Mouse (Mus musculus): ENCODE data around the gene Foxj1. TPM values are rescaled to one million over a fixed set of nuclear protein-coding genes. Genes with fewer than 3 reads are reported as not detected.
"Not testable (repeated sequence)": the region's sequence is repeated elsewhere in the genome, so short reads cannot be mapped to it uniquely, and the experiment has no call there.

The Foxj1 gene
- polyA plus RNA-seq, 1 experiment from 2014 or later: 9.8 TPM

- no peaks in the 10 kb centered on the region for H3K9me3 ChIP-seq
- no peak overlapping the region for H3K4me2 ChIP-seq (replicated peaks)
- no peaks in the 10 kb centered on the region for H3K36me3 ChIP-seq
- no peak for ATAC-seq (ENCODE audit: low FRiP score, low read depth)
- H3K4me3 ChIP-seq: no peak overlapping the region
- 38% methylated on average over 13 of the region's 13 CpGs for WGBS
- H3K9ac ChIP-seq (replicated peaks): no peak overlapping the region
- H3K4me1 ChIP-seq: peaks cover 5% of the 10 kb centered on the region; the same call in 1 of the 2 replicates
- no peak overlapping the region for H3K27ac ChIP-seq (replicated peaks)
- no peaks in the 10 kb centered on the region for H3K27me3 ChIP-seq
These were observed 30.2 kb upstream of the Foxj1 start for GRCm38 (mm10) chr11:116365432-116365831.

- no peaks in the 10 kb centered on the region for H3K9me3 ChIP-seq
- no peaks in the 10 kb centered on the region for H3K27me3 ChIP-seq
- ATAC-seq (ENCODE audit: low FRiP score, low read depth): no peak
- H3K9ac ChIP-seq (replicated peaks): no peak overlapping the region
- H3K36me3 ChIP-seq: peaks cover 24% of the 10 kb centered on the region
- WGBS: 70% methylated on average over 11 of the region's 11 CpGs
- no peak overlapping the region for H3K4me2 ChIP-seq (replicated peaks)
- H3K4me1 ChIP-seq: peaks cover 5% of the 10 kb centered on the region; the same call in 1 of the 2 replicates
- no peak overlapping the region for H3K4me3 ChIP-seq
- H3K27ac ChIP-seq (replicated peaks): no peak overlapping the region
These were observed 26.8 kb upstream of the Foxj1 start for GRCm38 (mm10) chr11:116362015-116362414.

DNA sequence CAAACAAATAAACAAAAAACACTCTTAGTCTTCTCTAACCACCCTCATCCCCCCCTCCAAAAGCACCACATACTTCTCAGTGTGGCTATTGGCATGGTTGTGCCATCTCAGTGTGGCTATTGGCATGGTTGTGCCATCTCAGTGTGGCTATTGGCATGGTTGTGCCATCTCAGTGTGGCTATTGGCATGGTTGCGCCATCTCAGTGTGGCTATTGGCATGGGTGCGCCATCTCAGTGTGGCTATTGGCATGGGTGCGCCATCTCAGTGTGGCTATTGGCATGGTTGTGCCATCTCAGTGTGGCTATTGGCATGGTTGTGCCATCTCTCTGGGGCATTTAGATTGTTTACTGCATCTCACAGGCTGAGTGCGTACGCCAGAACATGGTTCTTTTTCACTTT lies 25.7 kb upstream of the Foxj1 start:
- peaks cover 31% of the 10 kb centered on the region for H3K36me3 ChIP-seq
- not testable (repeated sequence) for H3K4me1 ChIP-seq; H3K27ac ChIP-seq (replicated peaks); ATAC-seq (ENCODE audit: low FRiP score, low read depth); H3K9me3 ChIP-seq; H3K4me2 ChIP-seq (replicated peaks); H3K4me3 ChIP-seq; H3K27me3 ChIP-seq; H3K9ac ChIP-seq (replicated peaks)
- 97% methylated on average over 5 of the region's 5 CpGs for WGBS

- Histone ChIP-seq H3K9me3 (no peaks in the 10 kb centered on the region), H3K27ac (replicated peaks) (no peak overlapping the region), H3K4me2 (replicated peaks) (no peak overlapping the region), H3K9ac (replicated peaks) (no peak overlapping the region), H3K36me3 (peaks cover 43% of the 10 kb centered on the region), H3K4me3 (no peak overlapping the region), H3K4me1 (no peaks in the 10 kb centered on the region), H3K27me3 (no peaks in the 10 kb centered on the region; the same call in 1 of the 2 replicates)
- ATAC-seq (ENCODE audit: low FRiP score, low read depth): no peak
- 90% methylated on average over 12 of the region's 12 CpGs for WGBS
These were observed 24.5 kb upstream of the Foxj1 start for GRCm38 (mm10) chr11:116359652-116360051.

GRCm38 (mm10) chr11:116358926-116359637 lies 23.9 kb upstream of the Foxj1 start:
- H3K9me3 ChIP-seq: no peaks in the 10 kb centered on the region
- peaks cover 49% of the 10 kb centered on the region for H3K36me3 ChIP-seq
- H3K4me1 ChIP-seq: no peaks in the 10 kb centered on the region
- H3K9ac ChIP-seq (replicated peaks): no peak overlapping the region
- H3K27ac ChIP-seq (replicated peaks): no peak overlapping the region
- no peaks in the 10 kb centered on the region; the same call in 1 of the 2 replicates for H3K27me3 ChIP-seq
- 77% methylated on average over 15 of the region's 15 CpGs for WGBS
- no peak overlapping the region for H3K4me3 ChIP-seq
- H3K4me2 ChIP-seq (replicated peaks): no peak overlapping the region
- no peak for ATAC-seq (ENCODE audit: low FRiP score, low read depth)

GRCm38 (mm10) chr11:116354521-116354920 lies 19.3 kb upstream of the Foxj1 start:
- ATAC-seq (ENCODE audit: low FRiP score, low read depth): no peak
- WGBS: 34% methylated on average over 17 of the region's 17 CpGs
- Histone ChIP-seq H3K9me3 (no peaks in the 10 kb centered on the region), H3K27me3 (no peaks in the 10 kb centered on the region; the same call in 1 of the 2 replicates), H3K4me1 (no peaks in the 10 kb centered on the region), H3K4me3 (no peak overlapping the region), H3K36me3 (peaks cover 68% of the 10 kb centered on the region), H3K9ac (replicated peaks) (0 out of 2 replicates have a peak overlapping the region, but pooled peaks have one; percentile 6), H3K27ac (replicated peaks) (no peak overlapping the region), H3K4me2 (replicated peaks) (no peak overlapping the region)

DNA sequence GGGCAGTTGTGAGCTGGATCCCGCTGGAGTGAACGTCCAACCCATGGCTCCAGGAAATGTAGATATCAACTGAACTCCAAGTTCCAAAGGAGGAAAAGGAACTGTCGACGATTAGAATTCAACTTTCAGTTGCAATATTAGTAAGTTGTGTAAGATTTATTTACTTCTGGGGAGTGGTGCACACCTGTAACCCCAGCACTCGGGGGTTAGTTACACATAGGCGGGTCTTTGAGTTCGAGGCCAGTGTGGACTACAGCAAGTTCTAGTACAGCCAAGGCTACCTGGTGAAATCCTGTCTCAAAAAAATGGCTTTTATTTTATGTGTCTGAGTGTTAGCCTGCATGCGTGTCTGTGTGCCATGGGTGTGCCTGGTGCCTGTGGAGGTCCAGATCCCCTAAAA lies 18.3 kb upstream of the Foxj1 start:
- Histone ChIP-seq H3K4me1 (no peaks in the 10 kb centered on the region), H3K9me3 (no peaks in the 10 kb centered on the region), H3K4me2 (replicated peaks) (no peak overlapping the region), H3K36me3 (peaks cover 67% of the 10 kb centered on the region), H3K27ac (replicated peaks) (no peak overlapping the region), H3K4me3 (no peak overlapping the region), H3K27me3 (no peaks in the 10 kb centered on the region; the same call in 1 of the 2 replicates), H3K9ac (replicated peaks) (no peak overlapping the region)
- ATAC-seq (ENCODE audit: low FRiP score, low read depth): no peak
- 95% methylated on average over 8 of the region's 8 CpGs for WGBS

DNA sequence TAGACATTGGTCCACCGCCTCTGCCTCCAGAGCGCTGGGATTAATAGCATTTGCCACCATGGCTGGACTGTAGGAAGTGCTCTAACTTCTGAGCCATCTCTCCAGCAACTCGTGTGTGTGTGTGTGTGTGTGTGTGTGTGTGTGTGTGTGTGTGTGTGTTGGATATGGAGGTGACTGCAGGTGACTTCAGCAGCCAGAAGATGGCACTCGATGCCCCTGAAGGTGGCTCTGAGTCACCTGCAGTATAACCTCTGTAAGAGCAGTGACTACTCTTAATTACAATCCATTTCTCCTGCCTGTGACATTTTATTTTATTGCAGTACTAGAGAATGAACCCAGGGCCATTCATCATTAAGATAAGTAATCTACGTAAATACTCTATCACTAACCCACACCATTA lies 16.1 kb upstream of the Foxj1 start:
- no peak for ATAC-seq (ENCODE audit: low FRiP score, low read depth)
- H3K9ac ChIP-seq (replicated peaks): no peak overlapping the region
- peaks cover 72% of the 10 kb centered on the region for H3K36me3 ChIP-seq
- H3K27ac ChIP-seq (replicated peaks): no peak overlapping the region
- H3K4me1 ChIP-seq: no peaks in the 10 kb centered on the region
- no peak overlapping the region for H3K4me2 ChIP-seq (replicated peaks)
- no peak overlapping the region for H3K4me3 ChIP-seq
- 93% methylated on average over 5 of the region's 5 CpGs for WGBS
- H3K27me3 ChIP-seq: no peaks in the 10 kb centered on the region; the same call in 1 of the 2 replicates
- H3K9me3 ChIP-seq: no peaks in the 10 kb centered on the region

DNA sequence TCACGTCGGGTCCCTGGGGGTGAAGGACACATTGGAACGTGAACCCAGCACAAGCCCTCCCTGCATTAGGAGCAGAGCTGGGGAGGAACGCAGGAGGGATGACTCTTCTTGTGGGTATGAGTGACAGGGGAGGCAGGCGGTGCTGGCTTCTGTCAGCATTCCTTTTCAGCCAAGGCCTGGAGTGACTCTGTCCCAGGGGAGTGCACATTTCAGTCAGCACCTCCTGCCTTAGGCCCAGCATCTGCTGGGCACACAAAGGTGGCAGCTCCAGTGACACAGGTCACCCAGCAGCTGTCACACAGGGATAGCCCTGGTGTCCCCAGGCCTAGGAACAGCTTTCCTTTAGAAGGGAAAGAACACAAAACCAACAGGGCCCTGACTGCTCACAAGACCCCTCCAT lies 12.8 kb upstream of the Foxj1 start:
- Histone ChIP-seq H3K9me3 (no peaks in the 10 kb centered on the region), H3K4me3 (no peak overlapping the region), H3K4me1 (peaks cover 5% of the 10 kb centered on the region; the same call in 1 of the 2 replicates), H3K36me3 (peaks cover 62% of the 10 kb centered on the region), H3K27ac (replicated peaks) (no peak overlapping the region), H3K9ac (replicated peaks) (no peak overlapping the region), H3K4me2 (replicated peaks) (no peak overlapping the region), H3K27me3 (no peaks in the 10 kb centered on the region)
- no peak for ATAC-seq (ENCODE audit: low FRiP score, low read depth)
- WGBS: 79% methylated on average over 5 of the region's 5 CpGs

- Histone ChIP-seq H3K27ac (replicated peaks) (no peak overlapping the region), H3K4me3 (no peak overlapping the region), H3K4me1 (peaks cover 5% of the 10 kb centered on the region; the same call in 1 of the 2 replicates), H3K27me3 (peaks cover 2% of the 10 kb centered on the region; the same call in 1 of the 2 replicates), H3K9me3 (no peaks in the 10 kb centered on the region), H3K9ac (replicated peaks) (no peak overlapping the region), H3K4me2 (replicated peaks) (no peak overlapping the region), H3K36me3 (peaks cover 67% of the 10 kb centered on the region)
- no peak for ATAC-seq (ENCODE audit: low FRiP score, low read depth)
- 82% methylated on average over 7 of the region's 7 CpGs for WGBS
These were observed 11.8 kb upstream of the Foxj1 start for GRCm38 (mm10) chr11:116347012-116347411.

GRCm38 (mm10) chr11:116342069-116342791 lies 7.0 kb upstream of the Foxj1 start:
- H3K9ac ChIP-seq (replicated peaks): no peak overlapping the region
- peaks cover 14% of the 10 kb centered on the region; the same call in 1 of the 2 replicates for H3K27me3 ChIP-seq
- H3K9me3 ChIP-seq: no peaks in the 10 kb centered on the region
- no peak for ATAC-seq (ENCODE audit: low FRiP score, low read depth)
- H3K4me1 ChIP-seq: peaks cover 10% of the 10 kb centered on the region
- H3K27ac ChIP-seq (replicated peaks): no peak overlapping the region
- H3K4me2 ChIP-seq (replicated peaks): no peak overlapping the region
- WGBS: 77% methylated on average over 25 of the region's 25 CpGs
- H3K36me3 ChIP-seq: peaks cover 42% of the 10 kb centered on the region
- H3K4me3 ChIP-seq: no peak overlapping the region

GRCm38 (mm10) chr11:116337531-116337930 lies 2.3 kb upstream of the Foxj1 start:
- 81% methylated on average over 6 of the region's 6 CpGs for WGBS
- Histone ChIP-seq H3K4me1 (peaks cover 51% of the 10 kb centered on the region), H3K27me3 (peaks cover 44% of the 10 kb centered on the region), H3K36me3 (peaks cover 10% of the 10 kb centered on the region; the same call in 1 of the 2 replicates), H3K9ac (replicated peaks) (no peak overlapping the region), H3K27ac (replicated peaks) (no peak overlapping the region), H3K4me3 (no peak overlapping the region), H3K4me2 (replicated peaks) (no peak overlapping the region), H3K9me3 (no peaks in the 10 kb centered on the region)
- no peak for ATAC-seq (ENCODE audit: low FRiP score, low read depth)
